Mouse (Mus musculus) kidney, adult 8-10 months (tissue): ENCODE results near the gene Fkbp8.

Experiments
- DNase-seq, 2 experiments: peaks; one replicate each; pipeline ENCODE4 v3.0.0; 2022

Gene Fkbp8

DNA sequence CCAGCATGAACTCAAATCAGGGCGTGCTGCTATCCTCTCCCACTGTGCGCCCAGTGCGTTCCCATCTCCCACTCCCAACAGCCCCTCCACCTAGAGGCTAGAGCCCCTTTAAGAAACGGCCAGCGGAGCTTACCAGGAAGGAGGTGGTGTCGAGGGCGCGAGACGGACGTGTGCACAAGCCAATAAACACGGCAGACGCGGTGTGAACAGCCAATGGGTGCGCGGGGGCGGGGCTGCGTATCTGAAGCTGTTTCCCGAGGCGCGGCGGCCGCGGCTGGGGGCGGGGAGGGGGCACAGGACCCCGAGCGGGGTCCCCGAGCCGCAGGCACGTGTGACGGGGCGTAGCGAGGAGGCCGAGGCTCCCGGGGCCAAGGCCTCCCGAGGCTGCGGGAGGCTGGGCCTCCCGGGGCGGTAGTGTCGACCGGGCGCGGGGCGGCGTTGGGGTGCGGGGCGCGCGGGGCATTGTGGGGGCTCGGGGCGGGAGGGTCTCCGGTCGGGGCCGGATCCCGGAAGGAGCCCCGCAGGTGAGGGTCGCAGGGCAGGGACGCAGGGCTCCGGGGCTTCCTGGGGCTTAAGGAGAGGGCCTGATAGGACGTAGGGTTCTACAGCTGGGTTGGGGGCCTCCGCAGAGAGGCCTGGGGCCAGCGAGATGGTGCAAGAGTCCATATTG is at the start of gene Fkbp8, which contains the start of gene Kxd1:
TSS of gene Fkbp8 (plus strand) at position 213 of the 670 bp plus-strand sequence.
TSS of gene Kxd1 (minus strand) at position 445 of the 670 bp plus-strand sequence.
- DNase-seq: peak; percentile 97 to 99

DNA sequence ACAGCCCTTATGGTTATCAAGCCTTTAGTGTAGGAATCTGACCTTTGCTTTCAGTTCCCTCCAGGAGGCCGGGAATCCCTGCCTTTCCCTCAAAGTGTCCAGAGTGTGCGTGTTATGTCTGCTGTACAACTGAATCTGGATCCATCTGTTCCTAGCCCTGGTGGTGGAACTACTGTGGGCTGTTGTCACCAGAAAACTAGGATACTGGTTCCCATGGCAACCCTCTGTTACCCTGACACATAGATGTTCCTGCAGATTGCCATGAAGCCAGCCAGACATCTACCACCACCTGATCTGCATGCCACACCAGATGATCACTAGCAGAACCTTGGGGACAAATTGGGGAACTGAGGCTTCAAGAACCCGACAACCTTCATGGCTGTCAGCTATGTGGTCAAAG is 45.6 kb upstream of the Fkbp8 start:
- DNase-seq: no peak

GRCm38 (mm10) chr8:70482943-70483342 is 44.6 kb upstream of the Fkbp8 start:
- no peak for DNase-seq

- DNase-seq: no peak
These were observed 41.3 kb upstream of the Fkbp8 start for GRCm38 (mm10) chr8:70486191-70486681.

GRCm38 (mm10) chr8:70486941-70487520 is 40.5 kb upstream of the Fkbp8 start, which contains the start of gene Tmem59l:
Gene Tmem59l (minus strand): TSS chr8:70487358.
- no peak for DNase-seq

DNA sequence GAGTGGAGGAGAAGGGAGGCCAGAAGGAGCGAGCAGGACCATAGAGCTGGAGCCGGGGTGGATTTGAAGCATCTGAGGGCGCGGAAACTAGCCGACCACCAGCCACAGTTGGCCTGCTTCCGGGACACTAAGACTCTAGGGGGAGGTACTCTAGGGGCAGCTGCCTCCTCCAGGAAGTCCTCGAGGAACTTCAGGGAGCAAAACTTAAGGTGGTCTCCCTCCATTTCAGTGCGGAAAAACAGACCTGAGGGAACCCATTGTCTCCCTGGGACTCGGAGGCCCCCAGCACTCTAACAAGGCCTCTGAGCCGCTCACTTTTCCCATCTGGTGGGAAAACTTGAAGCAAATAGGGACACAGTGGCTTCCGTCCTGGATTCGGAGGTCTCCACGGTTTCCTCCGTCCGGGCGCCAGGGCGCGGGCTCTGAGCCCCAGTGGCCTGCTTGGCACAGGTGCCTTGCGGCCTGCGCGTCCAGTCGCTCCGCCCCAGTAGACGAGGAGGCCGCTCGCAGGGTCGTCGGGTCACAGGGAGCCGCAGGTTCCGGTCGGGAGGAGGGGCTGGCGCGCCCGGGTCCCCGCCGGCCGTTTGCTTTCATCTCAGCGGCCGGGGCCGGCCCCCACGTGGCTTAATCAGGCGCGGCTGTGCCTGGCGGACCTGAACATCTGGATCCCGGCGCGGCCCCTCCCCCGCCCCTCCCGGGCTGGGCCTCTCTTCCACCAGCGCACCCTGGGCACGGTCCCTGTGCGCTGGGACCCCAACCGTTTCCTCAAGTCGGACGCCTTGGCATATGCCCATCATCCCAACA is 39.3 kb upstream of the Fkbp8 start:
- DNase-seq: no peak

GRCm38 (mm10) chr8:70488931-70489470 is 38.5 kb upstream of the Fkbp8 start:
- DNase-seq: no peak

GRCm38 (mm10) chr8:70489576-70489975 is 37.9 kb upstream of the Fkbp8 start:
- DNase-seq: no peak

DNA sequence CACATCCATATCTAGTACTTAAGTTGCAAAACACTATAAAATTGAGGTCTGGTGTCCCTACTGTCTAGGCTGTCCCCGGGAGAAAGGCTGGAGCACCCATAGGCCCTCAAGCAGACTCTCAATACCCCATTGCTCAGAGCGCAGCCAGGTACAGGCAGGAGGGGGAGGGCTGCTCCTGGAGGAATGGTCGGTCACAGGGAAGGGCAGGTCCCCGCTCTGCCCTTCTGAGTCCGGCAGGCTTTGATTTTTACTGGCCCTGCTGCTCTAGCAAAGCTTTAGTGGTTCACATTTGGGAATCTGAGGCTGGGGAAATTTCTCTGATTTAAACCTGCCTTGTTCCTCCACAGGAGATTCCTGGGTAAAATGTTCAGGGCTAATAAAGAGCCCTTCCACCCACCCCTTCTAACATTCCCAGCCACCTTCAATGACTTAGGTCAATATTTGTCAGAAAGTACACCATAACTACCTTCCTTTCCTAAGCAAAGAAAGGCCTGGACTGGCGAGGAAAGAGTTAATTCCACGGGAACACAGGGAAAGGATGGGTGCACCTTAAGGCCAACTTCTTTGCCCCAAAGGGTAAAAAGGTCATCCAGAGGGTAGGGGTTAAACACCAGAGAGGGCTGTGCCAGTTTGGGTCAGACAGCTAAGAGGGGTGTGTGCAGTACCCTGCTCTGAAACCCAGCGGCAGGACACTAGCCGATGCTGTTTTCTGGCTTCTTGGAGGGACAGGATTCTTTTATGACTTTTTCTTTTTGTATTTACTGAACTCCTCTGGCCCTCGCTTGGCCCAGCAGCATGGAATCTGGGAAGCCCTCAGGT is 37.3 kb upstream of the Fkbp8 start:
- DNase-seq: no peak

DNA sequence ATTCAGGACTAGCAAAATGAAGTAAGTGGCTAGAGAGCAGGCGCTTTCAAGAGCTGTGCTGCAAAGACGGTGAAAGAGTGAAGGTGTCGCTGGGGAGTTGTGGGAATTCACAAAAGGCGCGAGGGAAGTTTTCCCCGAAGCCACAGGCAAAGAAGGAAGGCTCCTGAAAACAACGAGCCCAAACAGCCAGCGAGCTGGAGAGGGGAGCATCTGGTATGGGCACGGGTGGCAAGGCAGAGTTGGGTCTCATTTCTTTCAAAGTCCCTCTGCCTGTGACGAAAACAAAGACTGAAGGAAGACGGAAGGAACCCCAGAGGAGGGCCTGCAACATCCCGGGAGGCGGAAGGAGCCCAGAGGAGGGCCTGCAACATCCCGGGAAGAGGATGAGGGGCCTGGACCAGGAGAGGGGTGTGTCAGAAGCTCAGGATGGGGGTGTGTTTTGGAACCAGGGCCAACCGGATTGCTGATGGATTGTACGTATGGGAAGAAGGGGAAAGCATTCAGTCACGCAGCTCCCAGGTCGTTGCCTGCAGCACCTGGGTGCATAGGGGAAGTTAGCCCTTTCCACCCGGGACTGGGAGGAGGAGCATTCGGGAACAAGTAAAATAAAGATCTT is 36.5 kb upstream of the Fkbp8 start:
- no peak for DNase-seq

DNA sequence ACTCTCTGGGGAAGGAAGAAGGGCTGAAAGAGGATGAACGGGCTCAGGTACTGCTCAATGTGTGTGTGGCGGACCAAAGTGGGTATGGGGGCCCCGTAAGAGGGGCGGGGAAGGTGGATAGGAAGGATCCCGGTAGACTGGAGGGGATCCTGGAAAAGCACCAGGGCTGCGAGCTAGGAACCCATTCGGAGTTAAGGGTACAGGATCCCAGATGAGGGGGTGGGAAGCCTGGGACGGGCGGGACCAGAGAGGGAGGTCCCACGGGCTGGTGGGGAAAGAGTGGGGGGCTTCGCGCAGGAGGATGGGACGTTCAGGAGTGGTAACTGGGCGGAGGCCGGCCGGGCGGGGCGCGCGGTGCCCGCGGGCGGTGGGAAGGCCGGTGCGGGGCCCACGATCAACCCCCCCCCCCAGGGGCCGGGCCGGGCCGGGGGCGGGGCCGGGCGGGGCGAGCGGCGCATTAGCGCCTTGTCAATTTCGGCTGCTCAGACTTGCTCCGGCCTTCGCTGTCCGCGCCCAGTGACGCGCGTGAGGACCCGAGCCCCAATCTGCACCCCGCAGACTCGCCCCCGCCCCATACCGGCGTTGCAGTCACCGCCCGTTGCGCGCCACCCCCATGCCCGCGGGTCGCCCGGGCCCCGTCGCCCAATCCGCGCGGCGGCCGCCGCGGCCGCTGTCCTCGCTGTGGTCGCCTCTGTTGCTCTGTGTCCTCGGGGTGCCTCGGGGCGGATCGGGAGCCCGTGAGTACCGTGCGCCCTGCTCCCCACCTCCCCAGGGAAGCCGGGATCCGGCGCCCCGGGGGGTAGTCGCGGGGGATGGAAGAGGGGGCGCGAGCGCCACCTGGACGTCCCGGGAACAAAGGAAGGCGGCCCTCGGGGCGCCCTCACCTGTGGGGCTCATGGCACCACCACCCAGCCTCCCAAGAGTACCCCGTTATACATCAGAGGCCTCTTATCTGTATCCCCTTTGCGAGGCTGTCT is 34.6 kb upstream of the Fkbp8 start, which contains the start of gene Crlf1:
TSS of gene Crlf1 (plus strand) at position 495 of the 977 bp plus-strand sequence.
- no peak for DNase-seq

DNA sequence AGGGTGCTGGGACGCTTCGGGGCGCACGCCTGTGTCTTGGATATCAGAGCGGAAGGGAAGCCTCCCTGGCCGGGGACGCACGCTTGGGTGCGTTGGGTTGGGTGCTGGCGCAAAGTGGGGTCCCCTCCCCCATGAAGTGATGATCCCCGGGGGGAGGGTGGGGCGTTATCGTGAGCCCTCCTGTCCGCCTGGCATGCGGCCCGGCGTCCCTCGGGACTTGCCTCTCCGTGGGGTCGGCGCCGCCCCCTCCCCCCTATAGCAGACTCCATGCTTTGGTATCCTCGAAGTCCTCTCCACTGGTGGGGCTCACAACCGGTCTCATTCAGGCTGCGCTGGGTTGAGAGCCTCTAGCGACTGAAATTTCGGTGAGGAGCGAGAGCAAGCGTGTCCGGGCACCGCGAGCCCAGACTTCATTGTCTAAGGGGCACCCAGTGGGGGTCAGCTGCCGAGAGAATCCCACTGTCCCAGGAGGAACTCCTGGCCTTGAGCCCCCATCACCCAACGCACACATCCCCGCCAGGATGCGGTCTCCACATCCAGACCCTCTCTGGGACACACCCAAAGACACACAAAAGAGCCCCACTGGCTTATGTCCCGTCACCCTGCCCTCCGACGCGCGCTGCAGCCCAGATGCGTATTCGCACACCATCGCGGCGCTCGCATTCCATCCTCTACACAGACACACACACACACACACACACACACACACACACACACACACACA is 33.7 kb upstream of the Fkbp8 start:
- DNase-seq: no peak

GRCm38 (mm10) chr8:70494416-70494945 is 33.0 kb upstream of the Fkbp8 start:
- DNase-seq: no peak

GRCm38 (mm10) chr8:70495001-70495770 is 32.3 kb upstream of the Fkbp8 start:
- no peak for DNase-seq

- DNase-seq: no peak
These were observed 31.8 kb upstream of the Fkbp8 start for GRCm38 (mm10) chr8:70495771-70496062.

GRCm38 (mm10) chr8:70500386-70501301 is 26.9 kb upstream of the Fkbp8 start:
- DNase-seq: no peak

DNA sequence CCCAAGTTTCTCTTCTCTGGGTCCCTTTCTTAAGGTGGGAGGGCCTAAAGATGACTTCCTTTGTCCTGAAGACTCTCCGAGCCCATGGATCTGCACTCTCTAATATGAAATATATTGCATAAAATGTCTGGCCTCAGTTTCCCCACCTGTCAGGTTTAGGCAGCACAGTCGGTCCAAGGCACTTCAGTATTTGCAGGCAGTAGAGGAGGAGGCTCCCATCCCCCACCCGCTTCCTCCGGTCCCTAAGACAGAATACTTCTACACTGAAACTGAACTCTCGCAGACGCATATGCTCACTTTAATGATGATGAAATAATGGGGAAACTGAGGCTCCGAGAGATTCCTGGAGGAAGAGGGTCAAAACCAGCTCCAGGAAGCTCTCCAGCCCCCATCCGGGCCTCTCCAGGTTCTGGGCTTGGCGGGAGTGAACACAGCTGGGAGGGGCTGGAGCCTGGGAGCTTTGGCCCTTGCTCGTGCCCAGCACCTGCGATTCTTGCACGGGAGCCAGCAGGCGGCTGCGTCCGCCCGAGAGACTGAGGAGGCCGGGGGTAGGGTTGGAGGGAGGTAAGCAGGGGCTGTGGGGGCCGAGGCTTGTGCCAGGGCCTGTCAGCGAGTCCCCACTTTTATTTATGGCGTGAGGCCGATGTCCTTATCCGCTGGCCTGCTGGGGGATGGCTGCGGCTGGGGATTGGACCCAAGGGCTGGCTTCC is 25.5 kb upstream of the Fkbp8 start:
- DNase-seq: no peak
